Mouse (Mus musculus) CH12.LX (cell line): ENCODE measurements around the gene Syngr2. TPM values are rescaled to one million over a fixed set of nuclear protein-coding genes. Genes with fewer than 3 reads are reported as not detected.

Source experiments
- DNase-seq: peaks from one replicate; pipeline ENCODE4 v3.0.0-alpha.2; 2013; ENCODE audit errors: extremely low read depth
- H3K27ac ChIP-seq: 2 replicates; pipeline ENCODE4 v1.5.1; 2012; ENCODE audit warnings: low read depth, mild to moderate bottlenecking, control low read depth, moderate library complexity; ENCODE audit not compliant: insufficient read depth
- H3K27me3 ChIP-seq: replicated peaks from 2 replicates; pipeline ENCODE3; 2012; ENCODE audit warnings: inconsistent platforms
- H3K36me3 ChIP-seq, 2 experiments: replicated peaks in 1 of 2; 2 replicates each; pipeline versions ENCODE3 to v1.6.1; 2012; ENCODE audit warnings: inconsistent platforms in 1 of 2, low read length in 1 of 2, mild to moderate bottlenecking in 1 of 2, mixed read lengths in 1 of 2, moderate library complexity in 1 of 2; ENCODE audit not compliant: control insufficient read depth in 1 of 2, insufficient read depth in 1 of 2
- H3K4me1 ChIP-seq, 2 experiments: 2 replicates each; pipeline ENCODE4 v1.6.1; 2012; ENCODE audit warnings: inconsistent platforms in 1 of 2, moderate library complexity in 1 of 2; ENCODE audit not compliant: insufficient read depth in 2 of 2, control insufficient read depth in 1 of 2
- H3K4me2 ChIP-seq: 2 replicates; pipeline ENCODE4 v1.6.1; 2012; ENCODE audit warnings: low read depth, mild to moderate bottlenecking, control low read depth; ENCODE audit not compliant: poor library complexity, insufficient read depth, severe bottlenecking
- H3K4me3 ChIP-seq, 3 experiments: fragments of 150-350 bp in 1 of 3; sonication (generic) in 1 of 3; replicated peaks in 1 of 3; 2 replicates each; pipeline versions ENCODE3 to v1.5.1; 2011 to 2012; ENCODE audit warnings: low read depth in 2 of 3, low read length in 2 of 3, mild to moderate bottlenecking in 2 of 3, moderate library complexity in 2 of 3, control low read depth in 1 of 3, improper control_type of control experiment in 1 of 3, inconsistent platforms in 1 of 3, mixed read lengths in 1 of 3; ENCODE audit not compliant: poor library complexity in 1 of 3
- H3K79me2 ChIP-seq: replicated peaks from 2 replicates; pipeline ENCODE4 v1.6.1; 2012; ENCODE audit warnings: mild to moderate bottlenecking, moderate library complexity; ENCODE audit not compliant: control insufficient read depth, poor library complexity, insufficient read depth, severe bottlenecking; ENCODE audit errors: extremely low read depth
- H3K9ac ChIP-seq: 2 replicates; pipeline ENCODE4 v1.6.1; 2012; ENCODE audit warnings: low read depth, mild to moderate bottlenecking, control low read depth, moderate library complexity; ENCODE audit not compliant: insufficient read depth
- H3K9me3 ChIP-seq: replicated peaks from 2 replicates; pipeline ENCODE3; 2012; ENCODE audit warnings: low read length, inconsistent platforms, mixed read lengths
- BHLHE40 ChIP-seq: IDR thresholded peaks from 2 replicates; pipeline ENCODE4 v1.6.1; 2011; ENCODE audit warnings: mild to moderate bottlenecking, low read depth, low read length, improper control_type of control experiment
- CHD1 ChIP-seq: IDR thresholded peaks from 2 replicates; pipeline ENCODE4 v1.6.1; 2012; ENCODE audit warnings: low read depth, low read length, improper control_type of control experiment, inconsistent platforms
- CTCF ChIP-seq, 2 experiments: IDR thresholded peaks in 1 of 2; conservative IDR thresholded peaks in 1 of 2; 2 replicates each; pipeline ENCODE4 v1.5.1; 2011 to 2012; ENCODE audit warnings: low read depth in 2 of 2, low read length in 2 of 2, improper control_type of control experiment in 1 of 2, inconsistent platforms in 1 of 2, mild to moderate bottlenecking in 1 of 2, moderate library complexity in 1 of 2
- E2F4 ChIP-seq: IDR thresholded peaks from 2 replicates; pipeline ENCODE4 v1.6.1; 2011; ENCODE audit warnings: low read depth, low read length, improper control_type of control experiment; ENCODE audit not compliant: insufficient replicate concordance
- HCFC1 ChIP-seq: IDR thresholded peaks from 2 replicates; pipeline ENCODE4 v1.6.1; 2012; ENCODE audit warnings: low read depth, mild to moderate bottlenecking, inconsistent platforms, low read length, improper control_type of control experiment
- MEF2A ChIP-seq: IDR thresholded peaks from 2 replicates; pipeline ENCODE4 v1.6.1; 2014; ENCODE audit warnings: low read depth, mild to moderate bottlenecking, inconsistent platforms, low read length, improper control_type of control experiment, borderline replicate concordance
- NELFE ChIP-seq: IDR thresholded peaks from 2 replicates; pipeline ENCODE4 v1.6.1; 2011; ENCODE audit warnings: low read depth, low read length, improper control_type of control experiment
- NRF1 ChIP-seq: IDR thresholded peaks from 2 replicates; pipeline ENCODE4 v1.6.1; 2014; ENCODE audit warnings: low read depth, mild to moderate bottlenecking, inconsistent platforms, low read length, improper control_type of control experiment, moderate library complexity
- POLR2AphosphoS2 ChIP-seq: IDR thresholded peaks from 2 replicates; pipeline ENCODE4 v1.6.1; 2011; ENCODE audit warnings: low read depth, low read length, improper control_type of control experiment
- SIN3A ChIP-seq: IDR thresholded peaks from 2 replicates; pipeline ENCODE4 v1.6.1; 2012; ENCODE audit warnings: low read length, improper control_type of control experiment, inconsistent platforms
- TBP ChIP-seq: conservative IDR thresholded peaks from 2 replicates; pipeline ENCODE4 v1.6.1; 2011; ENCODE audit warnings: low read depth, low read length, improper control_type of control experiment
- TCF12 ChIP-seq: IDR thresholded peaks from 2 replicates; pipeline ENCODE4 v1.6.1; 2014; ENCODE audit warnings: low read depth, mild to moderate bottlenecking, inconsistent platforms, low read length, improper control_type of control experiment
- UBTF ChIP-seq: IDR thresholded peaks from 2 replicates; pipeline ENCODE4 v1.6.1; 2012; ENCODE audit warnings: low read depth, mild to moderate bottlenecking, inconsistent platforms, low read length, improper control_type of control experiment, moderate library complexity
- USF2 ChIP-seq: conservative IDR thresholded peaks from 2 replicates; pipeline ENCODE4 v1.6.1; 2011; ENCODE audit warnings: low read depth, low read length, improper control_type of control experiment
- dilution Hi-C: fragments of 300-500 bp; cut with MboI; formaldehyde crosslinking; loops from 2 replicates; pipeline ENCODE4 v1.14.3; 2020; ENCODE audit warnings: low sequenced_read_pairs; ENCODE audit not compliant: extremely low pct_unique_long_range_greater_than_20kb, extremely low pct_ligation_motif_present
- in situ Hi-C: fragments of 300-500 bp; cut with MboI; formaldehyde crosslinking; loops from 3 replicates; pipeline ENCODE4 v1.14.3; 2019; ENCODE audit warnings: low sequenced_read_pairs, low pct_ligation_motif_present, low pct_unique_long_range_greater_than_20kb, mixed read lengths
- polyA plus RNA-seq: library from polyadenylated mRNA; unstranded; fragments of >175 nt; gene quantifications from 2 replicates; pipeline ENCODE4 v1.2.1, GENCODE M21; 2012; ENCODE audit warnings: low read depth; ENCODE audit not compliant: insufficient read length
- total RNA-seq, 2 experiments: library from RNA; depleted of rRNA; stranded (reverse); fragments of 300-350 nt in 1 of 2; fragments of >200 nt in 1 of 2; gene quantifications; 2 replicates each; pipeline ENCODE4 v1.2.3; 2012 to 2014

The Syngr2 gene
- total and polyA plus RNA-seq, 3 experiments, result 409 to 654 (median 553) TPM

DNA sequence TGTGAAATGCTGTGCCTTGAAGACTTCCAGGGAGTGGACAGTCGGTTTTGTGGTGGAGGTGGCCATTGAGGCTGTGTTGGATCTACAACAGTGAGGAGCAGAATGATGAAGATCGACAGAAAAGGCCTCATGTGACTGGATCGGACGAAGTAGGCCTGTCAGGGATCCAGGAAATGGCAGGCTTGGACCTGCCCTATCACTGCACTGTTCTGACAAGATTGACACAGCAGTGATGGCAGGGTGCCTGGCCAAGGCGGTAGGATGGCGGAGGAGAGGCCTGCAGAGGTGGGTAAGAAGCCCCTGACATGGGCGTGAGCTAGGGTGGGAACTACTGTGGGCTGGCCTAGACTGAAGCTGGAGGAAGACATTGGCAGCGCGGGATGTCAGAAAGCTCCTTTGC lies 45.1 kb upstream of the Syngr2 start:
- Histone ChIP-seq H3K4me2 (no peak overlapping the region), H3K4me3 (no peak overlapping the region), H3K9ac (no peak overlapping the region), H3K79me2 (no peaks in the 10 kb centered on the region), H3K27me3 (no peaks in the 10 kb centered on the region), H3K36me3 (peaks cover 68 to 85% of the 10 kb centered on the region in 2 experiments), H3K4me1 (peaks cover 7 to 34% of the 10 kb centered on the region in 2 experiments), H3K27ac (no peak overlapping the region), H3K9me3 (no peaks in the 10 kb centered on the region)
- in situ Hi-C loops (no loop called here), dilution Hi-C loops (no loop called here)
- TF ChIP-seq POLR2AphosphoS2 (no peak), NELFE (no peak), BHLHE40 (no peak), CHD1 (no peak), MEF2A (no peak), TCF12 (no peak)
- DNase-seq, result no peak

- DNase-seq, result no peak
- in situ Hi-C loops (no loop called here), dilution Hi-C loops (no loop called here)
- H3K79me2 ChIP-seq, result no peaks in the 10 kb centered on the region
- TF ChIP-seq E2F4 (no peak), TBP (no peak), UBTF (no peak), SIN3A (no peak), MEF2A (no peak), HCFC1 (no peak), USF2 (no peak), CTCF (conservative IDR thresholded peaks at IDR 0.05 in 1 of 2, IDR thresholded peaks at IDR 0.05 in 1 of 2; ENCODE audit: low read depth in 2 of 2, low read length in 2 of 2) (no peak), NRF1 (no peak)
- H3K4me3 ChIP-seq, result no peak overlapping the region
- peaks cover 63 to 86% of the 10 kb centered on the region in 2 experiments for H3K36me3 ChIP-seq
- H3K9me3 ChIP-seq, result no peaks in the 10 kb centered on the region
- no peak overlapping the region for H3K27ac ChIP-seq
- H3K4me1 ChIP-seq, result peaks cover 8 to 44% of the 10 kb centered on the region in 2 experiments
- H3K4me2 ChIP-seq, result no peak overlapping the region
- no peak overlapping the region for H3K9ac ChIP-seq
- no peaks in the 10 kb centered on the region for H3K27me3 ChIP-seq
These were observed 44.1 kb upstream of the Syngr2 start for GRCm38 (mm10) chr11:117765361-117765760.

DNA sequence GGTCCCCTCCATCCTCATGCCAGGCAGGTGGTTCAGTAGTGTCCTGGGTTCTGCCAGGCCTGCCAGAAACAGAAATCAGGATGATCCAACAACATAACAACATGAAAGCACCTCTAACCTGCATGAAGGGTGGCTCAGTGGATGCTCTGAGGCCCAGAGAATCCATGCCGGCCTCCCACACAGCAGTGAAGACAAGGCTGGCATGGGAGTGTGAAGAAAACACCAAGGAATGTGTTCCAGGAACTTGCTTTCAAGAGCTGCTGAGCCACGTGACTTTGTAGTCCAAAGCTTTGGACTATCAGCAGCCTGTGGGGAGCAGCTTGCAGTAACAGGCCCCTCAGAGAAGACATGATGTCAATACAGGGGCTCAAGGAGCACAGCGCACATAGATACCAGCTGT lies 43.2 kb upstream of the Syngr2 start:
- Histone ChIP-seq H3K36me3 (peaks cover 60 to 84% of the 10 kb centered on the region in 2 experiments), H3K4me1 (peaks cover 8 to 45% of the 10 kb centered on the region in 2 experiments), H3K4me3 (no peak overlapping the region), H3K4me2 (no peak overlapping the region), H3K27me3 (no peaks in the 10 kb centered on the region), H3K9ac (no peak overlapping the region), H3K79me2 (no peaks in the 10 kb centered on the region), H3K27ac (no peak overlapping the region), H3K9me3 (no peaks in the 10 kb centered on the region)
- in situ Hi-C loops, result no loop called here
- TF ChIP-seq POLR2AphosphoS2, result no peak
- no peak for DNase-seq
- dilution Hi-C loops, result no loop called here
